Mouse (Mus musculus) CH12.LX (cell line): ENCODE results near the gene Prkag2. TPM values are rescaled to one million over a fixed set of nuclear protein-coding genes. Genes with fewer than 3 reads are reported as not detected.
A peak's percentile ranks its signal among the peaks of the same experiment; 100 is the strongest.

ENCODE experiments used
- DNase-seq: peaks from one replicate; pipeline ENCODE4 v3.0.0-alpha.2; 2013; ENCODE audit errors: extremely low read depth
- H3K27ac ChIP-seq: 2 replicates; pipeline ENCODE4 v1.5.1; 2012; ENCODE audit warnings: low read depth, mild to moderate bottlenecking, control low read depth, moderate library complexity; ENCODE audit not compliant: insufficient read depth
- H3K27me3 ChIP-seq: replicated peaks from 2 replicates; pipeline ENCODE3; 2012; ENCODE audit warnings: inconsistent platforms
- H3K36me3 ChIP-seq, 2 experiments: replicated peaks in 1 of 2; 2 replicates each; pipeline versions ENCODE3 to v1.6.1; 2012; ENCODE audit warnings: inconsistent platforms in 1 of 2, low read length in 1 of 2, mild to moderate bottlenecking in 1 of 2, mixed read lengths in 1 of 2, moderate library complexity in 1 of 2; ENCODE audit not compliant: control insufficient read depth in 1 of 2, insufficient read depth in 1 of 2
- H3K4me1 ChIP-seq, 2 experiments: 2 replicates each; pipeline ENCODE4 v1.6.1; 2012; ENCODE audit warnings: inconsistent platforms in 1 of 2, moderate library complexity in 1 of 2; ENCODE audit not compliant: insufficient read depth in 2 of 2, control insufficient read depth in 1 of 2
- H3K4me2 ChIP-seq: 2 replicates; pipeline ENCODE4 v1.6.1; 2012; ENCODE audit warnings: low read depth, mild to moderate bottlenecking, control low read depth; ENCODE audit not compliant: poor library complexity, insufficient read depth, severe bottlenecking
- H3K4me3 ChIP-seq, 3 experiments: fragments of 150-350 bp in 1 of 3; sonication (generic) in 1 of 3; replicated peaks in 1 of 3; 2 replicates each; pipeline versions ENCODE3 to v1.5.1; 2011 to 2012; ENCODE audit warnings: low read depth in 2 of 3, low read length in 2 of 3, mild to moderate bottlenecking in 2 of 3, moderate library complexity in 2 of 3, control low read depth in 1 of 3, improper control_type of control experiment in 1 of 3, inconsistent platforms in 1 of 3, mixed read lengths in 1 of 3; ENCODE audit not compliant: poor library complexity in 1 of 3
- H3K79me2 ChIP-seq: replicated peaks from 2 replicates; pipeline ENCODE4 v1.6.1; 2012; ENCODE audit warnings: mild to moderate bottlenecking, moderate library complexity; ENCODE audit not compliant: control insufficient read depth, poor library complexity, insufficient read depth, severe bottlenecking; ENCODE audit errors: extremely low read depth
- H3K9ac ChIP-seq: 2 replicates; pipeline ENCODE4 v1.6.1; 2012; ENCODE audit warnings: low read depth, mild to moderate bottlenecking, control low read depth, moderate library complexity; ENCODE audit not compliant: insufficient read depth
- H3K9me3 ChIP-seq: replicated peaks from 2 replicates; pipeline ENCODE3; 2012; ENCODE audit warnings: low read length, inconsistent platforms, mixed read lengths
- CHD1 ChIP-seq: IDR thresholded peaks from 2 replicates; pipeline ENCODE4 v1.6.1; 2012; ENCODE audit warnings: low read depth, low read length, improper control_type of control experiment, inconsistent platforms
- CHD2 ChIP-seq: IDR thresholded peaks from 2 replicates; pipeline ENCODE4 v1.6.1; 2011; ENCODE audit warnings: low read length, improper control_type of control experiment
- CTCF ChIP-seq, 2 experiments: IDR thresholded peaks in 1 of 2; conservative IDR thresholded peaks in 1 of 2; 2 replicates each; pipeline ENCODE4 v1.5.1; 2011 to 2012; ENCODE audit warnings: low read depth in 2 of 2, low read length in 2 of 2, improper control_type of control experiment in 1 of 2, inconsistent platforms in 1 of 2, mild to moderate bottlenecking in 1 of 2, moderate library complexity in 1 of 2
- ELF1 ChIP-seq: IDR thresholded peaks from 2 replicates; pipeline ENCODE4 v1.6.1; 2014; ENCODE audit warnings: low read depth, mild to moderate bottlenecking, inconsistent platforms, low read length, improper control_type of control experiment
- EP300 ChIP-seq: IDR thresholded peaks from 2 replicates; pipeline ENCODE4 v1.6.1; 2011; ENCODE audit warnings: low read length, improper control_type of control experiment
- ETS1 ChIP-seq: conservative IDR thresholded peaks from 2 replicates; pipeline ENCODE4 v1.6.1; 2012; ENCODE audit warnings: low read depth, mild to moderate bottlenecking, inconsistent platforms, low read length, improper control_type of control experiment, moderate library complexity
- GABPA ChIP-seq: IDR thresholded peaks from 2 replicates; pipeline ENCODE4 v1.6.1; 2012; ENCODE audit warnings: low read depth, low read length, improper control_type of control experiment, inconsistent platforms; ENCODE audit not compliant: insufficient replicate concordance
- IRF4 ChIP-seq: IDR thresholded peaks from 2 replicates; pipeline ENCODE4 v1.6.1; 2014; ENCODE audit warnings: low read depth, mild to moderate bottlenecking, inconsistent platforms, low read length, improper control_type of control experiment
- JUN ChIP-seq: IDR thresholded peaks from 2 replicates; pipeline ENCODE4 v1.6.1; 2011; ENCODE audit warnings: low read depth, mild to moderate bottlenecking, low read length, improper control_type of control experiment, moderate library complexity; ENCODE audit not compliant: insufficient read depth
- KAT2A ChIP-seq: IDR thresholded peaks from 2 replicates; pipeline ENCODE4 v1.6.1; 2012; ENCODE audit warnings: low read length, improper control_type of control experiment, inconsistent platforms; ENCODE audit not compliant: insufficient replicate concordance
- MAFK ChIP-seq: IDR thresholded peaks from 2 replicates; pipeline ENCODE4 v1.6.1; 2011; ENCODE audit warnings: low read length, improper control_type of control experiment; ENCODE audit not compliant: insufficient replicate concordance
- MXI1 ChIP-seq: IDR thresholded peaks from 2 replicates; pipeline ENCODE4 v1.6.1; 2011; ENCODE audit warnings: mild to moderate bottlenecking, low read depth, low read length, improper control_type of control experiment
- POLR2A ChIP-seq: IDR thresholded peaks from 2 replicates; pipeline ENCODE4 v1.6.1; 2011; ENCODE audit warnings: low read depth, mild to moderate bottlenecking, improper control_type of control experiment, low read length
- SIN3A ChIP-seq: IDR thresholded peaks from 2 replicates; pipeline ENCODE4 v1.6.1; 2012; ENCODE audit warnings: low read length, improper control_type of control experiment, inconsistent platforms
- TBP ChIP-seq: conservative IDR thresholded peaks from 2 replicates; pipeline ENCODE4 v1.6.1; 2011; ENCODE audit warnings: low read depth, low read length, improper control_type of control experiment
- USF2 ChIP-seq: conservative IDR thresholded peaks from 2 replicates; pipeline ENCODE4 v1.6.1; 2011; ENCODE audit warnings: low read depth, low read length, improper control_type of control experiment
- dilution Hi-C: fragments of 300-500 bp; cut with MboI; formaldehyde crosslinking; loops from 2 replicates; pipeline ENCODE4 v1.14.3; 2020; ENCODE audit warnings: low sequenced_read_pairs; ENCODE audit not compliant: extremely low pct_unique_long_range_greater_than_20kb, extremely low pct_ligation_motif_present
- in situ Hi-C: fragments of 300-500 bp; cut with MboI; formaldehyde crosslinking; loops from 3 replicates; pipeline ENCODE4 v1.14.3; 2019; ENCODE audit warnings: low sequenced_read_pairs, low pct_ligation_motif_present, low pct_unique_long_range_greater_than_20kb, mixed read lengths
- polyA plus RNA-seq: library from polyadenylated mRNA; unstranded; fragments of >175 nt; gene quantifications from 2 replicates; pipeline ENCODE4 v1.2.1, GENCODE M21; 2012; ENCODE audit warnings: low read depth; ENCODE audit not compliant: insufficient read length
- total RNA-seq, 2 experiments: library from RNA; depleted of rRNA; stranded (reverse); fragments of 300-350 nt in 1 of 2; fragments of >200 nt in 1 of 2; gene quantifications; 2 replicates each; pipeline ENCODE4 v1.2.3; 2012 to 2014

Prkag2 gene
- total and polyA plus RNA-seq, 3 experiments = 4.6 to 21.2 (median 8.8) TPM

GRCm38 (mm10) chr5:24831912-24832311 lies 268.5 kb downstream of the Prkag2 start:
- Histone ChIP-seq H3K27me3 (no peaks in the 10 kb centered on the region), H3K9ac (no peak overlapping the region), H3K4me2 (no peak overlapping the region), H3K4me3 (no peak overlapping the region), H3K4me1 (peaks cover 9 to 37% of the 10 kb centered on the region in 2 experiments; a peak in 3 of 4 replicates), H3K79me2 (peaks cover 87% of the 10 kb centered on the region), H3K9me3 (no peaks in the 10 kb centered on the region), H3K27ac (no peak overlapping the region), H3K36me3 (peaks cover 0 to 16% of the 10 kb centered on the region in 2 experiments)
- in situ Hi-C loops (no loop called here), dilution Hi-C loops (no loop called here)
- no peak for DNase-seq
- TF ChIP-seq EP300 (no peak), POLR2A (no peak), JUN (no peak), MXI1 (no peak), IRF4 (no peak), TBP (no peak), MAFK (no peak), KAT2A (no peak), USF2 (no peak)

- H3K36me3 ChIP-seq = peaks cover 0 to 15% of the 10 kb centered on the region in 2 experiments
- peaks cover 83% of the 10 kb centered on the region for H3K79me2 ChIP-seq
- H3K4me2 ChIP-seq = no peak overlapping the region
- dilution Hi-C loops (no loop called here), in situ Hi-C loops (no loop called here)
- no peak for TF ChIP-seq ETS1
- TF ChIP-seq GABPA = no peak
- peak in 1 of 2 experiments; percentile 19; a peak in 2 of 4 replicates for TF ChIP-seq CTCF (conservative IDR thresholded peaks at IDR 0.05 in 1 of 2, IDR thresholded peaks at IDR 0.05 in 1 of 2; ENCODE audit: low read depth in 2 of 2, low read length in 2 of 2)
- TF ChIP-seq CHD1 = no peak
- TF ChIP-seq ELF1 = no peak
- no peak for TF ChIP-seq SIN3A
- H3K9me3 ChIP-seq = no peaks in the 10 kb centered on the region
- H3K4me1 ChIP-seq = peaks cover 26 to 59% of the 10 kb centered on the region in 2 experiments
- no peak overlapping the region for H3K27ac ChIP-seq
- no peak overlapping the region for H3K4me3 ChIP-seq
- H3K9ac ChIP-seq = no peak overlapping the region
- DNase-seq = no peak
- H3K27me3 ChIP-seq = no peaks in the 10 kb centered on the region
These were observed 272.0 kb downstream of the Prkag2 start for GRCm38 (mm10) chr5:24828446-24828845.

GRCm38 (mm10) chr5:24827173-24827572 lies 273.3 kb downstream of the Prkag2 start:
- Histone ChIP-seq H3K27me3 (no peaks in the 10 kb centered on the region), H3K4me1 (peaks cover 31 to 71% of the 10 kb centered on the region in 2 experiments), H3K36me3 (peaks cover 0 to 15% of the 10 kb centered on the region in 2 experiments), H3K9ac (no peak overlapping the region), H3K4me3 (no peak overlapping the region), H3K79me2 (peaks cover 85% of the 10 kb centered on the region), H3K27ac (no peak overlapping the region), H3K9me3 (no peaks in the 10 kb centered on the region), H3K4me2 (no peak overlapping the region)
- TF ChIP-seq EP300 = 0 out of 2 replicates have a peak, but pooled peaks have one; percentile 10
- no peak for TF ChIP-seq CHD2
- in situ Hi-C loops (no loop called here), dilution Hi-C loops (no loop called here)
- no peak for DNase-seq
